Mouse (Mus musculus) embryonic facial prominence, embryonic 13.5 days (tissue): ENCODE results near the gene Klf6. TPM values are rescaled to one million over a fixed set of nuclear protein-coding genes. Genes with fewer than 3 reads are reported as not detected.

ENCODE experiments used
- ATAC-seq: fragments of 200-750 bp; cut with Nextera tagmentation; 2 replicates; pipeline ENCODE4 v1.8.0; 2017; ENCODE audit warnings: low read depth; ENCODE audit not compliant: insufficient number of reproducible peaks, insufficient read depth, low FRiP score, low TSS enrichment
- H3K27ac ChIP-seq: fragments of 300-500 bp; sonication (generic); 2 replicates; pipeline ENCODE4 v1.5.1; 2015; ENCODE audit warnings: moderate library complexity, mild to moderate bottlenecking, inconsistent platforms
- H3K27me3 ChIP-seq: fragments of 300-500 bp; sonication (generic); 2 replicates; pipeline ENCODE4 v1.6.1; 2015; ENCODE audit warnings: mild to moderate bottlenecking, inconsistent platforms
- H3K36me3 ChIP-seq: fragments of 300-500 bp; sonication (generic); 2 replicates; pipeline ENCODE4 v1.6.1; 2015; ENCODE audit warnings: mild to moderate bottlenecking, inconsistent platforms
- H3K4me1 ChIP-seq: fragments of 300-500 bp; sonication (generic); 2 replicates; pipeline ENCODE4 v1.6.1; 2015; ENCODE audit warnings: inconsistent platforms
- H3K4me2 ChIP-seq: fragments of 300-500 bp; sonication (generic); 2 replicates; pipeline ENCODE4 v1.6.1; 2015; ENCODE audit warnings: moderate library complexity, mild to moderate bottlenecking, inconsistent platforms
- H3K4me3 ChIP-seq: fragments of 300-500 bp; sonication (generic); 2 replicates; pipeline ENCODE4 v1.5.1; 2015; ENCODE audit warnings: mild to moderate bottlenecking, inconsistent platforms
- H3K9ac ChIP-seq: fragments of 300-500 bp; sonication (generic); 2 replicates; pipeline ENCODE4 v1.6.1; 2015; ENCODE audit warnings: mild to moderate bottlenecking, inconsistent platforms
- H3K9me3 ChIP-seq: fragments of 300-500 bp; sonication (generic); 2 replicates; pipeline ENCODE4 v1.6.1; 2016; ENCODE audit warnings: inconsistent platforms
- WGBS: fragments of 180-500 bp; shearing (Covaris S2); methylation state at CpG from one replicate; pipeline ENCODE4 v1.1.7; 2015; ENCODE audit warnings: mixed read lengths; 5-methylcytosine and 5-hydroxymethylcytosine counted together
- polyA plus RNA-seq: library from polyadenylated mRNA; unstranded; fragments of >200 nt; fragmentation: Nextera tagmentation; extraction: Ambion mirVana; gene quantifications from 2 replicates; pipeline ENCODE4 v1.2.1, GENCODE M21; 2015

The Klf6 gene
- polyA plus RNA-seq, 1 experiment from 2014 or later: 59.5 TPM

DNA sequence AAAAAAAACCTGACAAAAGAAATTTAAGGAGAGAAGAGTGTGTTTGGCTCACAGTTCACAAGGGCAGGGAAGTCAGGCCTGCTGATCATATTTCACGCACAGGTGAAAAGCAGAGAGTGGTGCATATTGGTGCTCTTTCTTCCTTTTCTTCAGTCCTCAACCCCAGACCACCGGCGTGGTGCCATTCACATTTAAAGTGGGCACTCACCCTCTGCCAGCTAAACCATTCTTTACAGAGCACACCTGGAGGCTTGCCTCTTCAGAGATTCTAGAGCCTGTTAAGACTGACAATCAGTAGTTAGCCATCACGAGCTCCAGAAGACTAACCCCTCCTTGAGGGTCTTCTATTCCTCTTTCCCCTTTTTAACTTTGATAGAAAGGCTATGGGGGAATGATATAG, 17.5 kb downstream of the Klf6 start:
- no peaks in the 10 kb centered on the region for H3K9me3 ChIP-seq
- no peaks in the 10 kb centered on the region for H3K36me3 ChIP-seq
- H3K9ac ChIP-seq: no peak overlapping the region
- no peak overlapping the region for H3K27ac ChIP-seq
- no peaks in the 10 kb centered on the region for H3K4me1 ChIP-seq
- H3K4me3 ChIP-seq: no peak overlapping the region
- no peaks in the 10 kb centered on the region for H3K27me3 ChIP-seq
- 45% methylated on average over 4 of the region's 4 CpGs for WGBS
- no peak for ATAC-seq
- no peak overlapping the region for H3K4me2 ChIP-seq

GRCm38 (mm10) chr13:5886810-5887209, 25.5 kb downstream of the Klf6 start:
- WGBS: 91% methylated on average over 4 of the region's 4 CpGs
- Histone ChIP-seq H3K27me3 (no peaks in the 10 kb centered on the region), H3K4me2 (no peak overlapping the region), H3K9ac (no peak overlapping the region), H3K9me3 (no peaks in the 10 kb centered on the region), H3K36me3 (no peaks in the 10 kb centered on the region), H3K4me3 (no peak overlapping the region), H3K27ac (no peak overlapping the region), H3K4me1 (no peaks in the 10 kb centered on the region)
- ATAC-seq: no peak

DNA sequence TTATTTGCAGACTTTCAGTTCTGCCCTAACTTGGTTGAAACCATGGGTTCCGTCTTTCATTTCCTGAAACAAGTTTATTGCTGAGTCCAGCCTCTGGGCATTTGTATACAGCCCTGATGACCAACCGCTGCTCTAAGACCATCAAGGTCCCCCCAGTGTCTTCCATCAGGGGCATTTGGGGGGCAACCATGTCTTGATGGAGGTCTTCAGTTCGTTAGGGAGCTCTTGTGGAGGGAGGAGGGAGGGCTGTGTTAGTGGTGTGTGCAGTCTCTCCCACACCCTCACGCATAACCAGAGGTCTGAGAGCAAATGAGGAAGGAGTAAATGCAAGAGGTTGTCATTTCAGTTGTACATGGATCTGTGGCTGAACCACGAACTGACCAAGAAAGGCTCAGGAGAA, 26.9 kb downstream of the Klf6 start:
- Histone ChIP-seq H3K4me3 (no peak overlapping the region), H3K27me3 (no peaks in the 10 kb centered on the region), H3K36me3 (no peaks in the 10 kb centered on the region), H3K27ac (no peak overlapping the region), H3K9ac (no peak overlapping the region), H3K4me1 (no peaks in the 10 kb centered on the region), H3K4me2 (no peak overlapping the region), H3K9me3 (no peaks in the 10 kb centered on the region)
- WGBS: 77% methylated on average over 5 of the region's 5 CpGs
- no peak for ATAC-seq

DNA sequence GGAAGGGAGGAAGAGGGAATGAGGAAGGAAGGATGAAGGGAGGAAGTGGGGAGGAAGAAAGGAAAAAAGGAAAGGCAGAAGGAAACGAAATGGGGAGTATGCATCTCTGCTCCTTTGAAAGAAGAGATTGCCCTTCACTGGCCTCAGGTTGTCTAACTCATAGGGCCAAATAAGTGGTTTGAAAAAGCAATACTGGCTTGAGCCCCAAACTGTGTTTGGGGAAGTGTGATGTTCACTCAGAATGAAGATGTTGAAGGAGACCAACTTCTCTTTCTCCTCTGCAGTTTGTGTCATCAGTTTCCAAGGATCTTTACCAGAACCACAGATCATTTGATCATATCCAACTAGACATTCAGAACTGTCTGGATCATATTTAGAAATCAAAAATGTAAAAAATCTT, 27.4 kb downstream of the Klf6 start:
- H3K27ac ChIP-seq: no peak overlapping the region
- ATAC-seq: no peak
- H3K9me3 ChIP-seq: no peaks in the 10 kb centered on the region
- no peaks in the 10 kb centered on the region for H3K4me1 ChIP-seq
- no peaks in the 10 kb centered on the region for H3K27me3 ChIP-seq
- no peak overlapping the region for H3K9ac ChIP-seq
- H3K36me3 ChIP-seq: no peaks in the 10 kb centered on the region
- WGBS: 85% methylated on average over 1 of the region's 1 CpGs
- H3K4me3 ChIP-seq: no peak overlapping the region
- no peak overlapping the region for H3K4me2 ChIP-seq

GRCm38 (mm10) chr13:5890035-5890434, 28.8 kb downstream of the Klf6 start:
- Histone ChIP-seq H3K36me3 (no peaks in the 10 kb centered on the region), H3K4me1 (no peaks in the 10 kb centered on the region), H3K27ac (no peak overlapping the region), H3K27me3 (no peaks in the 10 kb centered on the region), H3K9me3 (no peaks in the 10 kb centered on the region), H3K9ac (no peak overlapping the region), H3K4me2 (no peak overlapping the region), H3K4me3 (no peak overlapping the region)
- ATAC-seq: no peak
- WGBS: 84% methylated on average over 3 of the region's 3 CpGs

DNA sequence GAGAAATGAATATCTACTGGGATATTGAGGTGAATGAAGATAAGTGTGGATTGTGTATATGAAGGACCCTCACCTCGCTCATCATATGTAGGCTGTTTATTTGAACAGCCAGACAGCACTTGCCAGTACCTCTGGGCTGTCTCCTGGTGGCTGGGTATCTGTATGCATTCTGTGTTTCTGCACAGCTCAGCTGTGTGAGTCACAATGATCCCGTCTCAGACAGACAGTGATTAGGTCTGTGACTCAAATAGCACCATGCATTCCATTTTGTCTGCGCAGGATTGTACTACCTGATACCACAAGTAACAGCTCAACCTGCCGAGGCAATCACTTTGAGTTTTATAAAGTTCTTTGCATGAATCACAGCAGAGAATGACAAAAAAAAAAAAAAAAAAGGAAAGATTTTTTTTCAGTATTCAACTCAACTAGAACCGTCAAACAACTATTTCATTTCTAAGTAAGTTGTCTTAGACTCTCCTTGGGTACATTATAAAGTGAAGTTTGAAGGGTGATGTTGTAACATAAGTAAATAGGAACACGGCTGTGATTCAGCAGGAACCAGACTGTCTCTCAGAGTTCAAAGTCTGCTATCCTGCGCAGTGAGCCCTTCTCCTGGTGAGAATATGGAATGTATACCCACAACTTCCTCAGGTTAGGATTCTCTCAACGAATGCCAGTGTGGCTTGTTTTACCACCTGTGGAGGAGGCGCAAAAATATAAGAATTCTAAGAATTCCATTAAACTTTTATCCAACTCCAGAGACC, 31.6 kb downstream of the Klf6 start:
- WGBS: 69% methylated on average over 9 of the region's 9 CpGs
- no peak for ATAC-seq
- H3K27me3 ChIP-seq: no peaks in the 10 kb centered on the region

DNA sequence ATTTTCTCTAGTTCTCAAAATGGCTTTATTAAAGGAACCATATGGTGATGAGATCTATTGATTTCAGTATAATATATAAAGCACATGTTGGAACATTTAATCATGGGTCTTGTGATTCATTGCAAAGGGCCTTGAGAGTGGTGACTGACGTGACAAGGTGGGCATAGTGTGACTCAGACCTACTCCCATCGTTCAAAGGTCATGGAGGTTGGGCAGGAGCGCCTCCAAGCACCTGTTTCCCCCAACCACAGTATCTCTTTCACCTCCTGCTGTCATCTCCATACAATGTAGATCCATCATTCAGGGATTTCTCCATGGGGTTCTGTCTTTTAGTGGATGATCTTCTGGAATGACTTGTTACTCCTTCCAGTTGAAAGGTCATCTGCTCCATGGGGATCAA, 33.6 kb downstream of the Klf6 start:
- Histone ChIP-seq H3K4me1 (no peaks in the 10 kb centered on the region), H3K4me3 (no peak overlapping the region)
- whole genome bisulfite sequencing: 79% methylated on average over 3 of the region's 3 CpGs

More for the DNA sequence above, 31.6 kb downstream of the Klf6 start:
- no peaks in the 10 kb centered on the region for H3K4me1 ChIP-seq
- no peak overlapping the region for H3K9ac ChIP-seq
- H3K4me2 ChIP-seq: no peak overlapping the region
- H3K27ac ChIP-seq: no peak overlapping the region
- H3K9me3 ChIP-seq: no peaks in the 10 kb centered on the region
- no peak overlapping the region for H3K4me3 ChIP-seq
- H3K36me3 ChIP-seq: no peaks in the 10 kb centered on the region

DNA sequence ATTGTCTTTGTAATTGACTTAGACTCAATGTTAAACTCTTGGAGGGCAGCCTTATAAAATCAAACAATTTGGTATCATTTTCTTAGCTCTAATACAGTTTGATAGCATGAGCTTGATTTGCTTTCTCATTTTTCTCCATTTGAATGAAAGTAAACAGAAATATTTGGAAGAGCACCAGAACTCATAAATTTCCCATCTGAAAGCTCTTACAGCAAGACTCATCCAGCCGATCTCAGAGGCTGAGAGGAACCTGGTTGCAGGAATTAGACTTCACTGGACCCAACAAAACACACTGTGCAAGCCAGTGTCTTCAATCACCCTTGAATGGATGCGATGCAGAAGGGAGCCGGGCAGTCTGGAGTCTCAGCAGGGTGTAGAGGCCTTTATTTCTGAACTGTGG, 34.6 kb downstream of the Klf6 start:
- WGBS: 79% methylated on average over 3 of the region's 3 CpGs
- H3K4me1 ChIP-seq: no peaks in the 10 kb centered on the region
- H3K27me3 ChIP-seq: no peaks in the 10 kb centered on the region
- no peaks in the 10 kb centered on the region for H3K36me3 ChIP-seq
- no peak overlapping the region for H3K9ac ChIP-seq
- ATAC-seq: no peak
- no peak overlapping the region for H3K27ac ChIP-seq
- H3K4me2 ChIP-seq: no peak overlapping the region
- no peaks in the 10 kb centered on the region for H3K9me3 ChIP-seq
- H3K4me3 ChIP-seq: no peak overlapping the region

More for the DNA sequence above, 33.6 kb downstream of the Klf6 start:
- H3K36me3 ChIP-seq: no peaks in the 10 kb centered on the region
- no peak for ATAC-seq
- H3K27ac ChIP-seq: no peak overlapping the region
- no peak overlapping the region for H3K4me2 ChIP-seq
- H3K27me3 ChIP-seq: no peaks in the 10 kb centered on the region
- no peak overlapping the region for H3K9ac ChIP-seq
- H3K9me3 ChIP-seq: no peaks in the 10 kb centered on the region

- Histone ChIP-seq H3K9ac (no peak overlapping the region), H3K9me3 (no peaks in the 10 kb centered on the region), H3K4me2 (no peak overlapping the region), H3K27me3 (no peaks in the 10 kb centered on the region), H3K4me3 (no peak overlapping the region), H3K36me3 (no peaks in the 10 kb centered on the region), H3K27ac (no peak overlapping the region), H3K4me1 (no peaks in the 10 kb centered on the region)
- WGBS: 71% methylated on average over 14 of the region's 14 CpGs
- ATAC-seq: no peak
Measured at GRCm38 (mm10) chr13:5897176-5897959, 36.1 kb downstream of the Klf6 start.

DNA sequence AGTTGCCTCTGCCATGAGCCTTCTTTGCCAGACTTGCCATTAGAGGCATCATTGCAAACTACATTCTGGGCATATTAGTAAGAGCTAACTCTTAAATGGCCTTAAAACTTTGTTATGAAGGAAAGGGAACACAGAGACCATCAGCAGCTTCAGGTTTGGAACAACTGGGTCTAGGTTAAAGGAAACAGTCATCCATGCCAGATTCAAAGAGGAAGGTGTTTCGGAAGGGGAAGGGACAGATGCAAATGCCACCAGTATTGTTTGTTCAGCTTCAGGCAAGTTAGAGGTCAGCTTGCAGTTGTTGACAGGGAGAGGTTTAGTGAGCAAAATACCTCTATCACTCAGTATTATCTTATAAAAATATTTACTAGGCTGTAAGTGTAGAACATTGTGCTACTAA, 37.7 kb downstream of the Klf6 start:
- Histone ChIP-seq H3K4me2 (no peak overlapping the region), H3K27me3 (no peaks in the 10 kb centered on the region), H3K27ac (no peak overlapping the region), H3K4me3 (no peak overlapping the region), H3K36me3 (no peaks in the 10 kb centered on the region), H3K9me3 (no peaks in the 10 kb centered on the region), H3K4me1 (no peaks in the 10 kb centered on the region), H3K9ac (no peak overlapping the region)
- WGBS: 93% methylated on average over 1 of the region's 1 CpGs
- ATAC-seq: no peak

GRCm38 (mm10) chr13:5899641-5900040, 38.4 kb downstream of the Klf6 start:
- H3K36me3 ChIP-seq: no peaks in the 10 kb centered on the region
- no peaks in the 10 kb centered on the region for H3K4me1 ChIP-seq
- no peak overlapping the region for H3K27ac ChIP-seq
- no peak overlapping the region for H3K4me2 ChIP-seq
- no peak overlapping the region for H3K4me3 ChIP-seq
- WGBS: 78% methylated on average over 3 of the region's 3 CpGs
- no peak overlapping the region for H3K9ac ChIP-seq
- ATAC-seq: no peak
- H3K9me3 ChIP-seq: no peaks in the 10 kb centered on the region
- no peaks in the 10 kb centered on the region for H3K27me3 ChIP-seq

GRCm38 (mm10) chr13:5913201-5913600, 51.9 kb downstream of the Klf6 start:
- H3K27ac ChIP-seq: no peak overlapping the region
- WGBS: 85% methylated on average over 3 of the region's 3 CpGs
- no peak for ATAC-seq

More at GRCm38 (mm10) chr13:5913201-5913600, 51.9 kb downstream of the Klf6 start:
- Histone ChIP-seq H3K4me3 (no peak overlapping the region), H3K4me1 (no peaks in the 10 kb centered on the region), H3K9me3 (no peaks in the 10 kb centered on the region), H3K36me3 (no peaks in the 10 kb centered on the region), H3K27me3 (no peaks in the 10 kb centered on the region), H3K4me2 (no peak overlapping the region), H3K9ac (no peak overlapping the region)
